Mouse (Mus musculus) hindbrain, embryonic 13.5 days (tissue): Measurements from ENCODE around the gene Tmem86b. TPM values are rescaled to one million over a fixed set of nuclear protein-coding genes. Genes with fewer than 3 reads are reported as not detected.

ENCODE experiments used
- ATAC-seq: fragments of 200-750 bp; cut with Nextera tagmentation; 2 replicates; pipeline ENCODE4 v1.8.0; 2017; ENCODE audit warnings: moderate TSS enrichment; ENCODE audit not compliant: low FRiP score
- H3K27ac ChIP-seq: fragments of 300-500 bp; sonication (generic); 2 replicates; pipeline ENCODE4 v1.5.1; 2015; ENCODE audit warnings: inconsistent platforms, mild to moderate bottlenecking, moderate library complexity
- H3K27me3 ChIP-seq: fragments of 300-500 bp; sonication (generic); 2 replicates; pipeline ENCODE4 v1.6.1; 2015; ENCODE audit warnings: mild to moderate bottlenecking, inconsistent platforms
- H3K36me3 ChIP-seq: fragments of 300-500 bp; sonication (generic); 2 replicates; pipeline ENCODE4 v1.6.1; 2015; ENCODE audit warnings: mild to moderate bottlenecking, inconsistent platforms
- H3K4me1 ChIP-seq: fragments of 300-500 bp; sonication (generic); replicated peaks from 2 replicates; pipeline ENCODE4 v1.6.1; 2015; ENCODE audit warnings: inconsistent platforms
- H3K4me2 ChIP-seq: fragments of 300-500 bp; sonication (generic); 2 replicates; pipeline ENCODE4 v1.6.1; 2015; ENCODE audit warnings: inconsistent platforms, mild to moderate bottlenecking, moderate library complexity
- H3K4me3 ChIP-seq: fragments of 300-500 bp; sonication (generic); 2 replicates; pipeline ENCODE4 v1.5.1; 2015; ENCODE audit warnings: mild to moderate bottlenecking, inconsistent platforms
- H3K9ac ChIP-seq: fragments of 300-500 bp; sonication (generic); 2 replicates; pipeline ENCODE4 v1.6.1; 2015; ENCODE audit warnings: mild to moderate bottlenecking, inconsistent platforms
- H3K9me3 ChIP-seq: fragments of 300-500 bp; sonication (generic); 2 replicates; pipeline ENCODE4 v1.6.1; 2016; ENCODE audit warnings: inconsistent platforms
- WGBS: fragments of 180-500 bp; shearing (Covaris S2); methylation state at CpG from one replicate; pipeline ENCODE4 v1.1.7; 2015; 5-methylcytosine and 5-hydroxymethylcytosine counted together
- polyA plus RNA-seq: library from polyadenylated mRNA; unstranded; fragments of >200 nt; fragmentation: Nextera tagmentation; extraction: Ambion mirVana; gene quantifications from 2 replicates; pipeline ENCODE4 v1.2.1, GENCODE M21; 2015

Tmem86b gene
- polyA plus RNA-seq, 1 experiment from 2014 or later, result 3.8 TPM

- Histone ChIP-seq H3K4me2 (peak overlapping the region; percentile 94), H3K4me1 (peaks cover 55% of the 10 kb centered on the region), H3K27me3 (no peaks in the 10 kb centered on the region), H3K27ac (peak overlapping the region; percentile 90), H3K9me3 (no peaks in the 10 kb centered on the region), H3K4me3 (peak overlapping the region; percentile 90), H3K36me3 (peaks cover 16% of the 10 kb centered on the region), H3K9ac (peak overlapping the region; percentile 95)
- under 1% methylated on average over 72 of the region's 78 CpGs for WGBS
- peak; percentile 77 for ATAC-seq
These were observed 27.1 kb upstream of the Tmem86b start for GRCm38 (mm10) chr7:4658128-4658907.

GRCm38 (mm10) chr7:4657521-4658127, 26.4 kb upstream of the Tmem86b start:
- Histone ChIP-seq H3K4me1 (peaks cover 60% of the 10 kb centered on the region), H3K36me3 (peaks cover 18% of the 10 kb centered on the region), H3K9me3 (no peaks in the 10 kb centered on the region), H3K27me3 (no peaks in the 10 kb centered on the region), H3K9ac (peak overlapping the region; percentile 95), H3K4me3 (peak overlapping the region; percentile 90), H3K4me2 (peak overlapping the region; percentile 94), H3K27ac (peak overlapping the region; percentile 90)
- no peak for ATAC-seq
- 55% methylated on average over 9 of the region's 9 CpGs for WGBS

GRCm38 (mm10) chr7:4656818-4657217, 25.6 kb upstream of the Tmem86b start:
- Histone ChIP-seq H3K36me3 (peaks cover 15% of the 10 kb centered on the region), H3K27ac (no peak overlapping the region), H3K4me2 (peak overlapping the region; percentile 94), H3K9me3 (no peaks in the 10 kb centered on the region), H3K9ac (peak overlapping the region; percentile 95), H3K27me3 (no peaks in the 10 kb centered on the region), H3K4me3 (peak overlapping the region; percentile 90), H3K4me1 (peaks cover 66% of the 10 kb centered on the region)
- 82% methylated on average over 1 of the region's 1 CpGs for WGBS
- no peak for ATAC-seq

GRCm38 (mm10) chr7:4655916-4656315, 24.7 kb upstream of the Tmem86b start:
- H3K27me3 ChIP-seq, result no peaks in the 10 kb centered on the region
- no peak overlapping the region for H3K4me2 ChIP-seq
- H3K9ac ChIP-seq, result peak overlapping the region; percentile 19; the same call in 1 of the 2 replicates
- no peak overlapping the region for H3K27ac ChIP-seq
- no peak for ATAC-seq
- 91% methylated on average over 1 of the region's 1 CpGs for WGBS
- H3K36me3 ChIP-seq, result peaks cover 21% of the 10 kb centered on the region; the same call in 1 of the 2 replicates
- H3K4me1 ChIP-seq, result peaks cover 72% of the 10 kb centered on the region
- H3K4me3 ChIP-seq, result no peak overlapping the region
- no peaks in the 10 kb centered on the region for H3K9me3 ChIP-seq

GRCm38 (mm10) chr7:4655393-4655792, 24.2 kb upstream of the Tmem86b start:
- H3K27me3 ChIP-seq, result no peaks in the 10 kb centered on the region
- H3K9me3 ChIP-seq, result no peaks in the 10 kb centered on the region
- H3K4me1 ChIP-seq, result peaks cover 68% of the 10 kb centered on the region
- peaks cover 18% of the 10 kb centered on the region; the same call in 1 of the 2 replicates for H3K36me3 ChIP-seq
- no peak overlapping the region for H3K4me2 ChIP-seq
- WGBS, result 90% methylated on average over 4 of the region's 4 CpGs
- no peak overlapping the region for H3K27ac ChIP-seq
- H3K4me3 ChIP-seq, result no peak overlapping the region
- no peak for ATAC-seq
- peak overlapping the region; percentile 19; the same call in 1 of the 2 replicates for H3K9ac ChIP-seq

GRCm38 (mm10) chr7:4654221-4654620, 23.0 kb upstream of the Tmem86b start:
- H3K4me2 ChIP-seq, result no peak overlapping the region
- H3K36me3 ChIP-seq, result peaks cover 18% of the 10 kb centered on the region; the same call in 1 of the 2 replicates
- no peak overlapping the region for H3K27ac ChIP-seq
- WGBS, result 89% methylated on average over 2 of the region's 2 CpGs
- H3K4me1 ChIP-seq, result peaks cover 60% of the 10 kb centered on the region
- H3K4me3 ChIP-seq, result no peak overlapping the region
- no peaks in the 10 kb centered on the region for H3K9me3 ChIP-seq
- H3K27me3 ChIP-seq, result no peaks in the 10 kb centered on the region
- H3K9ac ChIP-seq, result 0 out of 2 replicates have a peak overlapping the region, but pooled peaks have one; percentile 35
- no peak for ATAC-seq

- no peak for ATAC-seq
- 91% methylated on average over 7 of the region's 7 CpGs for WGBS
- no peaks in the 10 kb centered on the region for H3K27me3 ChIP-seq
- no peak overlapping the region for H3K27ac ChIP-seq
- H3K9ac ChIP-seq, result 0 out of 2 replicates have a peak overlapping the region, but pooled peaks have one; percentile 35
- no peaks in the 10 kb centered on the region for H3K9me3 ChIP-seq
- H3K36me3 ChIP-seq, result peaks cover 18% of the 10 kb centered on the region; the same call in 1 of the 2 replicates
- H3K4me2 ChIP-seq, result no peak overlapping the region
- H3K4me1 ChIP-seq, result peaks cover 60% of the 10 kb centered on the region
- H3K4me3 ChIP-seq, result no peak overlapping the region
These were observed 22.6 kb upstream of the Tmem86b start for GRCm38 (mm10) chr7:4653780-4654179.

GRCm38 (mm10) chr7:4653351-4653750, 22.1 kb upstream of the Tmem86b start:
- no peak overlapping the region for H3K4me3 ChIP-seq
- no peak overlapping the region for H3K27ac ChIP-seq
- no peak overlapping the region for H3K9ac ChIP-seq
- H3K4me1 ChIP-seq, result peaks cover 60% of the 10 kb centered on the region
- WGBS, result 91% methylated on average over 5 of the region's 5 CpGs
- no peak overlapping the region for H3K4me2 ChIP-seq
- no peak for ATAC-seq
- H3K27me3 ChIP-seq, result no peaks in the 10 kb centered on the region
- H3K36me3 ChIP-seq, result peaks cover 18% of the 10 kb centered on the region; the same call in 1 of the 2 replicates
- no peaks in the 10 kb centered on the region for H3K9me3 ChIP-seq

- no peak for ATAC-seq
- no peaks in the 10 kb centered on the region for H3K27me3 ChIP-seq
- no peaks in the 10 kb centered on the region for H3K9me3 ChIP-seq
- H3K4me3 ChIP-seq, result no peak overlapping the region
- H3K27ac ChIP-seq, result no peak overlapping the region
- no peak overlapping the region for H3K9ac ChIP-seq
- H3K4me1 ChIP-seq, result peaks cover 56% of the 10 kb centered on the region
- H3K36me3 ChIP-seq, result peaks cover 18% of the 10 kb centered on the region; the same call in 1 of the 2 replicates
- no peak overlapping the region for H3K4me2 ChIP-seq
- WGBS, result 97% methylated on average over 5 of the region's 5 CpGs
These were observed 21.5 kb upstream of the Tmem86b start for GRCm38 (mm10) chr7:4652726-4653125.

GRCm38 (mm10) chr7:4651581-4651980, 20.4 kb upstream of the Tmem86b start:
- H3K9ac ChIP-seq, result 0 out of 2 replicates have a peak overlapping the region, but pooled peaks have one; percentile 29
- peaks cover 25% of the 10 kb centered on the region for H3K36me3 ChIP-seq
- no peaks in the 10 kb centered on the region for H3K27me3 ChIP-seq
- no peaks in the 10 kb centered on the region for H3K9me3 ChIP-seq
- H3K4me3 ChIP-seq, result no peak overlapping the region
- H3K4me2 ChIP-seq, result no peak overlapping the region
- peaks cover 44% of the 10 kb centered on the region for H3K4me1 ChIP-seq
- ATAC-seq, result no peak
- no peak overlapping the region for H3K27ac ChIP-seq
- 81% methylated on average over 8 of the region's 8 CpGs for WGBS

- H3K27ac ChIP-seq, result no peak overlapping the region
- H3K4me2 ChIP-seq, result no peak overlapping the region
- H3K4me3 ChIP-seq, result no peak overlapping the region
- no peaks in the 10 kb centered on the region for H3K9me3 ChIP-seq
- no peak overlapping the region for H3K9ac ChIP-seq
- H3K36me3 ChIP-seq, result peaks cover 56% of the 10 kb centered on the region
- WGBS, result 89% methylated on average over 2 of the region's 2 CpGs
- peaks cover 16% of the 10 kb centered on the region for H3K4me1 ChIP-seq
- no peak for ATAC-seq
- no peaks in the 10 kb centered on the region for H3K27me3 ChIP-seq
These were observed 16.8 kb upstream of the Tmem86b start for GRCm38 (mm10) chr7:4647992-4648391.

GRCm38 (mm10) chr7:4647291-4647690, 16.1 kb upstream of the Tmem86b start:
- Histone ChIP-seq H3K9ac (no peak overlapping the region), H3K27me3 (no peaks in the 10 kb centered on the region), H3K4me1 (peaks cover 10% of the 10 kb centered on the region; the same call in 1 of the 2 replicates), H3K27ac (no peak overlapping the region), H3K4me3 (no peak overlapping the region), H3K9me3 (no peaks in the 10 kb centered on the region), H3K36me3 (peaks cover 57% of the 10 kb centered on the region), H3K4me2 (no peak overlapping the region)
- WGBS, result 79% methylated on average over 6 of the region's 6 CpGs
- ATAC-seq, result peak; percentile 54; the same call in 1 of the 2 replicates
